Mouse (Mus musculus) kidney, postnatal 0 days (tissue): ENCODE measurements at regions not wholly inside any gene's neighbourhood (a gene's known extent, or its start where the extent isn't known, plus 50 kb on each side); places are given as distances from the start of the nearest gene placed in this dataset.
A peak's percentile ranks its signal among the peaks of the same experiment; 100 is the strongest.

Experiments
- ATAC-seq: fragments of 200-750 bp; cut with Nextera tagmentation; replicated peaks from 2 replicates; pipeline ENCODE4 v1.8.0; 2017; ENCODE audit warnings: low read depth, moderate number of reproducible peaks, moderate TSS enrichment, moderate library complexity; ENCODE audit not compliant: low FRiP score
- DNase-seq: peaks from one replicate; pipeline ENCODE4 v3.0.0-alpha.2; 2016; ENCODE audit warnings: low spot score
- H3K27ac ChIP-seq: fragments of 300-500 bp; sonication (generic); 2 replicates; pipeline ENCODE4 v1.5.1; 2014; ENCODE audit warnings: mild to moderate bottlenecking
- H3K27me3 ChIP-seq: fragments of 300-500 bp; sonication (generic); 2 replicates; pipeline ENCODE4 v1.6.1; 2014; ENCODE audit warnings: low read length, mixed read lengths; ENCODE audit not compliant: insufficient read depth
- H3K36me3 ChIP-seq: fragments of 300-500 bp; sonication (generic); 2 replicates; pipeline ENCODE4 v1.6.1; 2014; ENCODE audit warnings: low read length, mixed read lengths; ENCODE audit not compliant: insufficient read depth
- H3K4me1 ChIP-seq: fragments of 300-500 bp; sonication (generic); replicated peaks from 2 replicates; pipeline ENCODE4 v1.6.1; 2014; ENCODE audit warnings: antibody characterized with exemption, low read length, mixed read lengths; ENCODE audit not compliant: insufficient read depth
- H3K4me2 ChIP-seq: fragments of 300-500 bp; sonication (generic); 2 replicates; pipeline ENCODE4 v1.6.1; 2014; ENCODE audit warnings: mild to moderate bottlenecking, low read length, moderate library complexity, mixed read lengths
- H3K4me3 ChIP-seq: fragments of 300-500 bp; sonication (generic); replicated peaks from 2 replicates; pipeline ENCODE4 v1.5.1; 2014; ENCODE audit warnings: low read depth, low read length
- H3K9ac ChIP-seq: fragments of 300-500 bp; sonication (generic); 2 replicates; pipeline ENCODE4 v1.6.1; 2014; ENCODE audit warnings: low read depth, low read length
- H3K9me3 ChIP-seq: fragments of 300-500 bp; sonication (generic); replicated peaks from 2 replicates; pipeline ENCODE4 v1.6.1; 2016; ENCODE audit warnings: low read length, inconsistent platforms, mixed read lengths
- CTCF ChIP-seq: IDR thresholded peaks from 2 replicates; pipeline ENCODE4 v1.5.1; 2016; ENCODE audit warnings: antibody characterized with exemption, low read depth, mild to moderate bottlenecking, moderate library complexity
- WGBS: fragments of 180-500 bp; shearing (Covaris S2); extraction: QIAGEN DNeasy Blood & Tissue Kit; methylation state at CpG from one replicate; pipeline ENCODE4 v1.1.7; 2014; 5-methylcytosine and 5-hydroxymethylcytosine counted together

DNA sequence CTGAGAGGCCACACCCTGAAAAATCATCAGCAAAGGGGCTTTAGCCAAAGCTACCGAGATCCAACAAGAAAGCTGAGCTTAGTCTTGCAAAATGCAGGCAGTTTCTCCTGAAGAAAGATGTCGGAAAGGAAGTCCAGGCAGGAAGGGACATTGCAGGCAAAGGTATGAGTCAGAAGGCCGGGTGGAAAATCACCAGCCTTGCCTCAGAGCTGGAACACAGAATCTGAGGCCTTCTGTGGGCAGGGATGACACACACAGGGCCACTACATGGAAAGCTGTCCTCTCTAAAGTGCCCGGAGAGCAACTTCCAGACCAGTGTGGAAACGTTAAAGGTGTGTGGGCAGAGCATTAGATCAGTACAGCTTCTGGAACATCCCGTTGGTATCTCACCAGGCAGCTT lies 438.5 kb downstream of the Vrk1 start:
- Histone ChIP-seq H3K4me2 (no peak overlapping the region), H3K9me3 (no peaks in the 10 kb centered on the region), H3K36me3 (no peaks in the 10 kb centered on the region), H3K4me3 (no peak overlapping the region), H3K9ac (no peak overlapping the region), H3K27me3 (no peaks in the 10 kb centered on the region), H3K4me1 (no peaks in the 10 kb centered on the region), H3K27ac (no peak overlapping the region)
- no peak for ATAC-seq
- no peak for DNase-seq
- no peak for TF ChIP-seq CTCF
- 79% methylated on average over 6 of the region's 6 CpGs for WGBS

- H3K27ac ChIP-seq, result no peak overlapping the region
- H3K9ac ChIP-seq, result no peak overlapping the region
- TF ChIP-seq CTCF, result no peak
- H3K4me2 ChIP-seq, result no peak overlapping the region
- no peaks in the 10 kb centered on the region for H3K9me3 ChIP-seq
- WGBS, result 55% methylated on average over 13 of the region's 13 CpGs
- H3K36me3 ChIP-seq, result no peaks in the 10 kb centered on the region
- ATAC-seq (no peak), DNase-seq (no peak)
- H3K4me3 ChIP-seq, result no peak overlapping the region
- no peaks in the 10 kb centered on the region for H3K4me1 ChIP-seq
- no peaks in the 10 kb centered on the region for H3K27me3 ChIP-seq
Observed at GRCm38 (mm10) chr12:106453491-106453890, 443.5 kb downstream of the Vrk1 start.

DNA sequence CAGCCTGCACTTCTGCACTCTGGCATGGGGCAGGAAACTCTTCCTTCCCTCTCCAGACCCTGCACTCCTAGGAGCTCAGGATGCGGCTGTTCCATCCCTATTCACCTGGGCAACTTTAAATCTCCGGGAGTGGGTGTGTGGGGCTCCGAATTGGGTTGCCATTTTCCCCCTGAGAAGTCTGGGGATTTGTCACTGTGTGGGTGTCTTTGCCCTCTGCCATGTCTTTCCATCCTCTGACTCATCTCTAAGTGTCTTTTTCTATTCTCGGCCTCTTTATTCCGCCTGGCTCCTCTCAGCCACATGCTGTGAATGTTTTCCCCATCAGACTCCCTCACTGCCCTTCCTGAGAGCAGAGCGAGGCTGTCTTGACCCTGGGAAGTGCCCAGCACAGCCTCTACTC lies 448.2 kb downstream of the Vrk1 start:
- ATAC-seq, result no peak
- Histone ChIP-seq H3K4me3 (no peak overlapping the region), H3K27ac (no peak overlapping the region), H3K9me3 (no peaks in the 10 kb centered on the region), H3K9ac (no peak overlapping the region), H3K27me3 (no peaks in the 10 kb centered on the region), H3K36me3 (no peaks in the 10 kb centered on the region), H3K4me2 (no peak overlapping the region), H3K4me1 (no peaks in the 10 kb centered on the region)
- DNase-seq, result no peak
- TF ChIP-seq CTCF, result no peak
- 60% methylated on average over 6 of the region's 6 CpGs for WGBS

- TF ChIP-seq CTCF, result no peak
- Histone ChIP-seq H3K4me2 (no peak overlapping the region), H3K4me1 (no peaks in the 10 kb centered on the region), H3K9me3 (no peaks in the 10 kb centered on the region), H3K36me3 (no peaks in the 10 kb centered on the region), H3K9ac (no peak overlapping the region), H3K4me3 (no peak overlapping the region), H3K27ac (no peak overlapping the region), H3K27me3 (no peaks in the 10 kb centered on the region)
- ATAC-seq (no peak), DNase-seq (no peak)
- 84% methylated on average over 7 of the region's 7 CpGs for WGBS
Observed at GRCm38 (mm10) chr12:106460650-106461049, 450.6 kb downstream of the Vrk1 start.

DNA sequence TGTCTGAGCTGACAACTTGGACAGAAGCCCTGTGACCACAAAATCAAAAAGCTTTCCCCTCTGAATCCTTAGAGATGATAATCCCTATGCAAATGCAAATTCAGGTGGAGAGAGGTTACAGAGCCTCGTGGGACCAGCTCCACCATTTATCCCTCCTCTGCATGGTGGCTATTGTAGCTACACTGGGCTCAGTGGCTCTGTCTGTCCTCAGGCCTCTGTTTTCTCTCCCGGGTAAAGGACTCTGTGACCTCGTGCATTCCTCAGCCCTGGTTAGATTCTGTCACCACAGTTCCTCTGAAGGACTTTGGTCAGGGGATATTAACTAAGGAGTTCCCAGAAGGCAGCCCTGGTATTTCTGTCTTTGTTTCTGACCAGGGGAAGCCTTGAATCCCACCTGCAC lies 452.3 kb downstream of the Vrk1 start:
- no peak for TF ChIP-seq CTCF
- ATAC-seq, result no peak; the same call in 1 of the 2 replicates
- no peaks in the 10 kb centered on the region for H3K9me3 ChIP-seq
- no peaks in the 10 kb centered on the region for H3K36me3 ChIP-seq
- H3K27ac ChIP-seq, result 0 out of 2 replicates have a peak overlapping the region, but pooled peaks have one; percentile 31
- no peaks in the 10 kb centered on the region for H3K4me1 ChIP-seq
- no peak overlapping the region for H3K4me3 ChIP-seq
- no peak overlapping the region for H3K9ac ChIP-seq
- DNase-seq, result no peak
- WGBS, result 24% methylated on average over 3 of the region's 3 CpGs
- H3K4me2 ChIP-seq, result no peak overlapping the region
- H3K27me3 ChIP-seq, result no peaks in the 10 kb centered on the region

DNA sequence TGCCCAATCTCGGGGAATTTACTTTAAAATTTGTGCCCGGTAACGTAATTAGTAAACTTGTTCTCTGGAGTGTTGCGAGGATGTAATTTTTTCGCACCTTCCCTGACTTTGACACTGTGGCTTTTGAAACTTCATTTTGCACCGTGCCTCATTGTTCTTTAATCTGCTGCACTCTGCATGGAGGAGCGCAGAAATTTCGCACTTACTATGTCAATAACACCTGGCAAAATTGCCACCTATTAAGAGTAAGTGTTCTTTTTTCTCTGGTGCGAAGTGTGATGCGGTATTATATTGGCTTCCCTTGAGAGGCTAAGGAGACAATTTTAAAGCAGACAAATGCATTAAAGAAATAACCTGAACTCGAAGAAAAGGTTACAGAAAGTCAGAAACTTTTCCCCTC lies 454.7 kb downstream of the Vrk1 start:
- Histone ChIP-seq H3K36me3 (no peaks in the 10 kb centered on the region), H3K9ac (no peak overlapping the region), H3K4me2 (no peak overlapping the region), H3K27ac (no peak overlapping the region), H3K9me3 (no peaks in the 10 kb centered on the region), H3K4me1 (no peaks in the 10 kb centered on the region), H3K4me3 (no peak overlapping the region), H3K27me3 (no peaks in the 10 kb centered on the region)
- no peak for TF ChIP-seq CTCF
- ATAC-seq (no peak), DNase-seq (no peak)
- 23% methylated on average over 11 of the region's 11 CpGs for WGBS

GRCm38 (mm10) chr12:106468173-106468860 lies 458.3 kb downstream of the Vrk1 start:
- no peaks in the 10 kb centered on the region for H3K4me1 ChIP-seq
- WGBS, result 63% methylated on average over 18 of the region's 18 CpGs

More at GRCm38 (mm10) chr12:106468173-106468860, 458.3 kb downstream of the Vrk1 start:
- DNase-seq, result no peak
- no peaks in the 10 kb centered on the region for H3K36me3 ChIP-seq
- H3K4me3 ChIP-seq, result no peak overlapping the region
- TF ChIP-seq CTCF, result no peak
- no peaks in the 10 kb centered on the region for H3K27me3 ChIP-seq
- H3K9me3 ChIP-seq, result no peaks in the 10 kb centered on the region
- no peak overlapping the region for H3K27ac ChIP-seq
- no peak for ATAC-seq
- H3K4me2 ChIP-seq, result no peak overlapping the region
- no peak overlapping the region for H3K9ac ChIP-seq
